Mouse (Mus musculus) Muller cell, postnatal 12 days (primary cell): ENCODE data around the gene Baat.
"Not testable (repeated sequence)": the region's sequence is repeated elsewhere in the genome, so short reads cannot be mapped to it uniquely, and the experiment has no call there.

Experiments used
- DNase-seq: peaks from one replicate; pipeline ENCODE4 v3.0.0-alpha.2; 2015; ENCODE audit errors: inconsistent ontology term

The Baat gene

DNA sequence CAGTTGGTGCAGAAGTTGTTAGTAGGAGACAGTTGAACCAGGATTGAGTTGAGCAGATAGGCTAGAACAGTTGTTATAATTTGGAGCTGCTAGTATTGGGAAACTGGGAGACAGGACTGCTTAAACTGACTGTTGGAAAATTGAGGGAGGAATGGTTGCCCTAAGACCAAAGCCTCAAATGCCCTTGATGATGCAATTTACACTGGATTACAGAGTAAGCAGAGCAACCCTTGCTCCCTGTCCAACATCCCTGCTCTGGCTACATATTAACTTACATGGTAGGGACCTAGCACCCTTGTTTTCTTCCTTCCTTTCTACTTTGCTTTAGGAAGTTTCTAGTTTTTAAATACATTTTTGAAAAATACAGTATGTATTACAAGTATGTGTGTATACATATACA lies 20.9 kb downstream of the Baat start:
- no peak for DNase-seq

DNA sequence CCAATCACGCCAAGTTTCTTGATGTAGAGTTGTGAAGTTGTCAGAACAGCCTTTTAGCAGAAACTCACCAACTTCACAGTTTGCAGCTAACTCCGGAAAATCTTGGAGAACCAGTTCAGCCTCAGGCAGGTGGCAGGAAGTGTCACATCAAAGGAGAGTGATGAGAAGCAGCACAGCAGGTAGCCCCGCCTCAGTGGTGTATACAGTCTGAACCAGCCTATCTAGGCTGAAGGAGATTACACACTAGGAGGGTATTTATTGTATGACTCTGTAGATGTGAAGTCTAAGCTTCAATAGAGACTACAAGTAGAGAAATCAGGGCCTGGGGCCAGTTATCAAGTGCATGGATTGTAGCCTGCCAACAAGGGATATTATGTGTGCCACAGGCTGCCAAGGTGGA lies 25.5 kb downstream of the Baat start:
- DNase-seq: no peak

DNA sequence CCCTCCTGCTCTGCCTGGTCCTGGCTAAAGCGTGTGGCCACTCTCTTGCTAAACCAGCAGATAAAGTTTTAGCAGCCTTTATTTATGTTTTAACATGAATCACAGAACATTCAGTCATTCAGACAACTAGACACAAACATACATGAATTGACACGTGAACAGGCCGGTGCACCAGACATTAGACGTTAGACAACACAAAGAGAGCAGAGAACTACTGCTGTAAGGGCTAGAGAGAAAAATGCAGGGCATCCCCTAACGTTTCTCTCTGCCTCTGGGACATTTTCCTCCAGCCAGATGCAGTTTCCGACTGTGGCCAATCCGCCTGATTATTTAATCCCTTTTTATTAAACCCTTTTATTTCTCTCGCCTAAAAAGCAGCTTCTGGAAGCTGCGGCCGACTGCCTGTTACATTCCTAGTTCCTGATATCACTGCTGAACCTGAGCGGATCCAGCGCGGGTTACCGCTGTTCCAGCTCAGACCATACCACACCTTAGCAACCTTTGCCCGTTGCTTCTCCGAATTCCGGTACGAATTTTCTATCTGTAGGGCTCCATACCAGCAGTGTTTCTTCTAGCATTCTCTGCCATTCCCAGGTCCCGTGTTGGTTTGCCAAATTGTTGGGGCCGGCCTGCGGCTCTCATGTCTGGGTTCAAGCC lies 26.1 kb downstream of the Baat start:
- DNase-seq: no peak

GRCm38 (mm10) chr4:49479035-49479434 lies 27.3 kb downstream of the Baat start:
- not testable (repeated sequence) for DNase-seq

DNA sequence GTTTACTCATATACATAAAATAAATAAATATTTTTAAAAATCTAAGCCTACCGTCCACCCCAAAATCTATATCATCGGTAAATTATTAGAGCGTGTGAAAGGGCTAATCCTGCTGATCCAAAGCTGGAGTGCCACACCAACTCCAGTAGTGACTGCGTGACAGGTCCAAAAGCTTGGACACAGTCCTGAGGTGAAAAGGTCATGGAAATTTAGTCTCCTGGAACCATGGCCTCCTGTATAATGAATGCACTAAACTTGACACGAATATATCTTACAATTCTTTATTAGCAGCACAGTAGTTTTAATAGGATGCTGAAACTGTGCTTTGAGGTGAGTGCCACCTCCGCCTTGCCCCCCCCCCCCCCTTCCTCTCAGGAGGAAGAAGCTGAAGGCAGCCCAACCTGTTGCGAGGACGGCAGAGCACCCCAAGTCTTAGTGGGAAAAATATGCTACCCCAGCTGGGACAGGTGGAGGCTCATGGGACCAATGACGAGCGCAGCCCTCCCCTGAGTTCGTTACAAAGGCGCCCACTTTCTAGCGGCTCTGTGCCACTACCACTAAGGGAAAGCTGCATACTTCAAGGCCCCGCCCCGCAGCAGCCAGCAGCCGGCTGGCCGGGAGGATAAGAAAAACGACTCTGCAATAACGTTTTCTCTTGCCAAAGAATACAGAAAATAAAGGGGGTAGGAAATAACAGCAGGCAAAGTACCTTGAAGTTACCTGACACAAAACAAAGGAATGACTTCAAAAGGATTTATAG lies 28.1 kb downstream of the Baat start:
- DNase-seq: peak; percentile 22

DNA sequence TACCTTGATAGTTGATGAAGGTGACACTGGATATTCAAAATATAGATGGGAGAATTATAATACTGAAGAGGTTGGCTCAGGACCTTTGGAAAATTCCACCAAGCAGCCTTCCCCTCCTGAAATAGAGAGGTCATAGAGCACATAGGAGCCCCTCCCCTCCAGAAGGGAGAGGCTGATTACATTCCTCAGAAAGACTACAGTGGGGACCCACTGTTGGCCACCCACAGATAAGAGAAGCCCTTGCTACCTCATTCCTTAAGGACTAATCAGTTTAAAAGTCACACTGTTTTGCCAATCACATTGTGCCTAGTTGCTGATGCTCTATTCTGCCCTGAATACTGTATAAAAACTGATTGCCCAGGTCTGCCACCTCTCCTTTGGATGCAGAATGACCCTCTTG lies 31.8 kb downstream of the Baat start:
- DNase-seq: no peak

DNA sequence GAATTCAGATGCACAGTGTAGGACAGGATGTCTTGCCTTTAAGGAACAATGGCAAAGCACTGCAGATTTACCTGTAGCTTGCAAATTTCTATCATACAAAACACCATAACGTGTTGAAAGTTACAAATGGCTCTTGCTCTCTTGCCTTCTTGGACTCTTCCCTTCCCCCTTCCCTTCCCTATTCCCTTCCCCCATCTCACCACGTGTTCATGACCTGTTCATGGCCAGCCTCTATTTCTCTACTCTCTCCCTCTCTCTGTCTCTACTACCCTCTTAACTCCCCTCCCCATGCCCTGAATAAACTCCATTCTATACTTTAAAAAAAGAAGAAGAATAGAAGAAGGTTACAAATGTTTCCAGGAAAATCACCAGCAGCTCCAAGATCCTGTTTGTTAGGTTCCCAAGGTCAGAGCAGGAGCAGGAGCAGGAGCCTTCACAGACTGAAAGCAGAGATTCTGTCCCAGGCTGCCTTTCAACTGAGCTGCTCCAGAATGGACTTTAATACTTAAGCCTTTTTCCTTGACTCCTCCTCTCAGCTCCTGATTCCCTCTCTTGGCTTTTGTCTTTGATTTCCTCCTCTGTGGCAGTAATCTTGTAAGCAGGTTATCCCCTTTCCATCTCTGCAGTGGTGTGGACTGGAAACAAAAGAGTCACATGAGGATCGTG lies 32.8 kb downstream of the Baat start, which contains the start of gene Acnat1:
Gene Acnat1, minus strand, starts transcription at position 478 of the 666 bp plus-strand sequence.
- DNase-seq: no peak

GRCm38 (mm10) chr4:49469435-49470151 lies 36.8 kb downstream of the Baat start:
- DNase-seq: no peak

DNA sequence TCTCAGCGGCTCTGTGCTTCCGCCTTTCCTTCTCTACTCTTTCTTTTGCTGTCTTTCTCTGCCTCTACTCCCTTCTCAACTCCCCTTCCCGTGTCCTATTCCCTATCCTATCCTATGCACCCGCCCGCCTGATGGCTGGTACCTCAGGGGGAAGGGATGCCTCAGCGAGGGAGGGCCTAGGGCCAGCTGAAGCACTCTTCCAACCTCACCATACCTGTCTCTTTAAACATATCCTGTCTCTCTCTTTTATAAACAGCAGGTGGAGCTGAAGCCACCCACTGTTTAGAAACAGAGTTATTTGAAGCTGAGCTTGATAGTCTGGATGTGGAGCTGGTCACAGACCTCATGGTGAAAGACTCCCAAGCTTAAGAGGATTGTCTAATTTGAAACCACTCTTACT lies 39.0 kb downstream of the Baat start:
- no peak for DNase-seq

- no peak for DNase-seq
These were observed 50.2 kb downstream of the Baat start for GRCm38 (mm10) chr4:49456171-49456570.

DNA sequence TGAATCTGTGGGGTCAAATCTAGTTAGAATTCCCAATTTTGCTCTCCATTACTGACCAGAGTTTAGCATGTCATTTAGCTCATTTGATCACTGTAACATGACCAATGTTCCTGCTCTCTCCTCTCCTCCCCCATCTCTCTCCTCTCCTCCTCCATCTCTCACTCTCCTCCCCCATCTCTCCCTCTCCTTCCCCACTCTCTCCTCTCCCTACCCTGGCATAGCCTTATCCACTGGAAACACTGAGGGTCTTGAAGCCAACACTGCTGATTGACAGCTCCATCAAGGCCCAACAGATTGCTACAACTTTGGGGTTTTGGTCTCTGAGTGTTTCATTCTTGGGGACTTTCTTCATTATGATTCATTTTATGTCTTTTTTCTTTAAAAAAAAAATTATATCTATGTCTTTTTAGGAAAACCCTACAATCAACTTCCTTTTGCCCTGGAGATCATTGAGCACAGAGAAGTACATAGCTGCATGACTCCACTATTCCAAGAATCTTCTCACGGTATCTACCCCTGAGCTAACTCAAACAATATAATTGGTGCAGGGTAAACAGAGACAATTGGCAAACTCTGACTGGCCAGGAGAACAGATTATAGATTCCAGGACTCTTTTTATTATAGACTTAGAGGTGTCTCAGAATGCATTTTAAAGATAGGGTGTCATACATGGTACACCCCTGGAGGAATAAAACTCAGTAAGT lies 54.4 kb downstream of the Baat start:
- no peak for DNase-seq

DNA sequence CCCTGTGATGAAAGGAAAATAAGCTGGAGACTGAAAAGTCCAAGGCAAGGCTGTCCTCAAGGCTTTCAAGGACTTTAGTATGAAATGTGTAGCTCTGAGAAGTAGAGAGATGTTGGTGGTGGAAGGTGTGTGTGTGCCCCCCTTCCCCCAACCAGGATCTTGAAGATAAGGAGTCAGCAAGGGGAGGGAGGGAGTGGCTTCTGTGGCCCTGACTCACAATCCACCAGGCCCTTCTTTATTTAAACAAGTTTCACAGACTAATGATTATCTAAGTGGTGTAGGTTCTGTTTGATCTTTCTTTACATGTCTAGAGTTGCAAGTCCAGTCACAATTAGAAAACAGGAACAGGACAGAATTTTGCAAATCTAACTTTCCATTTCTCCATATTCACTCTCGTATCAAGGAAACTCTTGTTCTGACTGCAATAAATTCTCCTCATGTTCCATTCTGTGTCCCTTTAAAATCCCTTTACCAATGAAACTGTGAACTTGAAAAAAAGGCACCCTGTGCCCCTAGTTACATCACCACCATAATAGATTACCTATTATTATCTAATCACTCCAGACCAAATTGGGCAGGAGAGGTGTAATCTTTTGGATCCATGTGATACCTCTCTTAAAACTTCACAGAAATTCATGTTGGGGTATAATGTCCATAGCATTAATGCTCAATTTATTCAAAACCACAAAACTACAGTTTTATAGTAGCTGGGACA lies 55.1 kb downstream of the Baat start:
- not testable (repeated sequence) for DNase-seq
